1 mouse cellular context compared by ENCODE assay signal in genomic region chr15:98952751-98953400, GRCm38 (mm10).
A peak's percentile ranks its signal among the peaks of the same experiment; 100 is the strongest.
TF ChIP-seq lines count a peak whose summit lies in the region.

No protein-coding gene starts in this region.

TF ChIP-seq in ES-E14, 5 proteins besides CTCF, POLR2A, EP300 and RAD21:
- TF ChIP-seq ZC3H11A (IDR thresholded peaks at IDR 0.05; ENCODE audit: borderline replicate concordance, low read depth, low read length): no peak
- no peak for TF ChIP-seq MAFK (IDR thresholded peaks at IDR 0.05; ENCODE audit: insufficient read depth, low read depth, low read length)
- TF ChIP-seq CHD2 (IDR thresholded peaks at IDR 0.05; ENCODE audit: low read depth, low read length): peak; percentile 43; the same call in 1 of the 2 replicates
- TF ChIP-seq ZNF384 (IDR thresholded peaks at IDR 0.05; ENCODE audit: low read depth, low read length): peak; percentile 62; the same call in 1 of the 2 replicates
- no peak for TF ChIP-seq HCFC1 (IDR thresholded peaks at IDR 0.05; ENCODE audit: borderline replicate concordance, insufficient read depth, low read length)
